Mouse (Mus musculus) central nervous system, embryonic 11.5 days (tissue): Measurements from ENCODE around the gene Gm14412. TPM values are rescaled to one million over a fixed set of nuclear protein-coding genes. Genes with fewer than 3 reads are reported as not detected.

ENCODE experiments used
- polyA plus RNA-seq: library from polyadenylated mRNA; depleted of rRNA; stranded (reverse); fragments of >200 nt; gene quantifications from 2 replicates; pipeline ENCODE4 v1.2.3, GENCODE M21; 2012; rRNA removed

Gm14412 gene
- polyA plus RNA-seq = 0.31 and 0.46 TPM in 2 replicates

DNA sequence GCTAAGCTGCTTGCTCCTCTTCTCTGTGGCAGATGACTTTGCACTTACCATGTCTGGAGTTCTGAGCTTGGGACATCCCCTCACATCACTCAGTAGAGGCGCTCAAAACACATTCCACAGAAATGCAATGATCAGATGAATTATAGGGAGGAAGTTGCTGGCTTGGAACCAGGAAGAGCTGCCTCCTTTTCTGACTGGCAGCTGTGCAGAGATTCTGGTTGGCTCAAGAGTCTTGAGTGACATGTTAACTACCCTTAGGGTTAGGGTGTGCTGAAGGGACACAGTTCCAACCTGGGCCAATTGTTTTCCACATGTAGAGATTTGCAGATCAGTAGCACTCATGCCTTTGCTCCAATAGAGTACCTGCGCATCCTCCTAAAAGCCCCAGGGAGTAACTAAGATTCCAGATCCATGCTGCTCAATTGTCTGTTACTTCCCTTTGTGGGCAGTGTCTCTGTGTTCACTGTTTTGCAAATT is at the start of gene Gm14412:
TSS of gene Gm14412 (minus strand) at position 51 of the 477 bp plus-strand sequence.

DNA sequence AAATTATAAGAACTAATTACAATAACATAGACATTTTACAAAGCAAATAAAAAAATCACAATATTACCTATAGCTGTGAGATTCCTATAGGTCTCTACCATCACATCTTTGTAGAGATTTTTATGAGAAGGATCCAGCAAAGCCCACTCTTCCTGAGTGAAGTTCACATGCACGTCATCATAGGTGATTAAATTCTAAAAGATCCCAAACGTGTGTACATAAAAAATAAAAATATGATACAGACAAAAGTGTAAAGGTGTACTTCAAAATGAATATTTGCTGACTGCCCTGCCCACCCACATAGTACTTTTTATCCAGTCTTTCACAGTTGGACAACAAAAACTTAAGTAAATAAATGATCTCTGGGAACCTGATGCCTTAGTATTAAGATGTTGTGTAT is 57.2 kb downstream of the Gm14412 start, which contains the start of gene Gm14409:
TSS of gene Gm14409 (minus strand) at position 101 of the 400 bp plus-strand sequence.

Other genes starting within 250 kb of the Gm14412 start
- gene Gm14401, start 250.0 kb downstream of the Gm14412 start, polyA plus RNA-seq = not detected in 2 replicates
- gene Gm14410, start 117.9 kb downstream of the Gm14412 start, polyA plus RNA-seq = 16.1 and 27.9 TPM in 2 replicates
- gene Gm14409, start 57.3 kb downstream of the Gm14412 start, polyA plus RNA-seq = 0.14 TPM in 1 of 2 replicates, not detected in the other
- gene Gm14418, start 74.0 kb upstream of the Gm14412 start, polyA plus RNA-seq = 3.1 and 8.7 TPM in 2 replicates
- 17.2 and 18.5 TPM in 2 replicates for gene Zfp970, start 140.4 kb upstream of the Gm14412 start, polyA plus RNA-seq
- gene Gm14403, start 173.9 kb upstream of the Gm14412 start, polyA plus RNA-seq = 2.2 and 5.5 TPM in 2 replicates